Mouse (Mus musculus): ENCODE data around the gene Asb17.

Asb17 gene

DNA sequence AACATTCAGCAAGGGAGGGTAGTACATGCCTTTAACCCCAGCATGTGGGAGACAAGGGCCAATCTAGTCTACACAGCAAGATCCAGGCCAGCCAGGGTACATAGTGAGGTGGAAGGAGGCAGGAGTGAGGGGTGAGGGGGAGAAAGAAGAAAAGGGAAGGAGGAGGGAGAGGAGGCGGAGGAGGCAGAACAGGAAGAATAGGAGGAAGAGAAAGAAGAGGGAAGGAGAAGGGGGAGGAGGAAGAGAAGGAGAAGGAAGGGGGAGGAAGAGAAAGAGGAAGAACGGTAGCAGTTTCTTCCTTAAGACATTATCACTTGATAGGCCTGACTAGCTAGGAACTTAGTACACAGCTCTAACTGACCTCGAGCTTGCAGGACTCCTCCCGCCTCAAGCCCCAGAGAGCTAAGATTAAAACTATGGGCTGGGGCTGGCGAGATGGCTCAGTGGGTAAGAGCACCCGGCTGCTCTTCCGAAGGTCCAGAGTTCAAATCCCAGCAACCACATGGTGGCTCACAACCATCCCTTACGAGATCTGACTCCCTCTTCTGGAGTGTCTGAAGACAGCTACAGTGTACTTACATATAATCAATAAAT is 45.3 kb downstream of the Asb17 start:
- DNase-seq (ENCODE audit: low spot score): no peak

GRCm38 (mm10) chr3:153895454-153895853 is 51.4 kb downstream of the Asb17 start:
- no peak for DNase-seq (ENCODE audit: low spot score)

- DNase-seq (ENCODE audit: low spot score): no peak
Measured at GRCm38 (mm10) chr3:153897216-153897615, 53.2 kb downstream of the Asb17 start.

DNA sequence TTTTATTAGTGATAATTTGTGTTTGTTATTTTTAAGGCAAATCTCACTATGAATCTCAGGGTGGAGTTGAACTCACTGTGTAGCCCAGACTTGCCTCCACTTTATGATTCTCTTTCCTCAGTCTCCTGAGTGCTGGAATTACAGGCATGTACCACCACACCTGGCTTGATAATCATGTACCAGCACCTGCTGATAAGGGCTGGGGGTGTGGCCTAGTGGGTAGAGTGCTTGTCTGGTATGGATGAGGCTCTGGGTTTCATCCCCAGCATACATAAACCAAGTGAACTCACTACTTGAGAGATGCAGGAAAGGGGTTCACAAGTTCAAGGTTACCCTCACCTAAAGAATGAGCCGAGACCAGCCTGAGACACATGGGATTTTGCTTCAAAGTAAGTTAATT is 57.9 kb downstream of the Asb17 start:
- no peak for DNase-seq (ENCODE audit: low spot score)

DNA sequence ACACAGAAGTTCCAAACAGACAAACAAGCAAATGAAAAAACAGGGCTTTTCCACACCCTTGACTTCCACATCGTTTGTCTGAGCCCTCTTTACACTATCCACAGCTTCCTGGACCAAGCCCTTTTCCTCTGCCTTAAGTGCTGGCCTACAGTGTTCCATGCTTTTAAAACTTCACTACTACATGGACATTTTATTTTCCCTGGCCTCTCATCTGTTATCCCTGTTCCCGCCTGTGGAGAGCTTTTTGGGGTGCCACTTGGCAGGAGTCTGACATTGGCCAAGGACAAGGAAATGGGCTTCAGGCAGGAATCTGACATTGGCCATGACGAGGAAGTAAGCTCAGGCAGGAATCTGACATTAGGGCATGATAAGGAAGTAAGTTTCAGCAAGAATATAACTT is 58.6 kb downstream of the Asb17 start:
- no peak for DNase-seq (ENCODE audit: low spot score)

DNA sequence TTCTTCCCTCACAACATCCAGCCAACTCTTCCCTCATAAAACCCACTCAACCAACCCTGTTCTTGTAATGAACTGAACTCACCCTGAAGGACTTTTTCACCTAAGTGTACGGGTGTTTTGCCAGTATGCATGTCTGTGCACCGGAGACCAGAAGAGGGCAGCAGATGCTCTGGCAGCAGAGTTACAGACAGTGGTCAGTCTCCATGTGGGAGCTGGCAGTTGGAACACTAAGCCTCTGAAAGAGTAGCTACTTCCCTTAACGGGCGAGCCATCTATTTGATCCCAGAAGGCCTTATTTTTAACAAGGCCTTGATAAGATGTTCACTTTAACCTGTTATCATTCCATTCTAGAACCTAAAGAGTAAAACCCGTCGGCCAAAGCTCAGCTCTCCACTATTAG is 60.6 kb downstream of the Asb17 start:
- no peak for DNase-seq (ENCODE audit: low spot score)
